Mouse (Mus musculus): ENCODE measurements around the gene D11Wsu47e. TPM values are rescaled to one million over a fixed set of nuclear protein-coding genes. Genes with fewer than 3 reads are reported as not detected.

D11Wsu47e gene
- polyA plus RNA-seq, 1 experiment from 2014 or later, result 14.6 TPM

GRCm38 (mm10) chr11:113710257-113710777 is 26.1 kb downstream of the D11Wsu47e start:
- peak; percentile 36; the same call in 1 of the 2 replicates for ATAC-seq
- Histone ChIP-seq H3K36me3 (no peaks in the 10 kb centered on the region), H3K27me3 (replicated peaks) (no peaks in the 10 kb centered on the region), H3K4me3 (replicated peaks) (no peak overlapping the region), H3K27ac (peak overlapping the region; percentile 75), H3K9ac (peak overlapping the region; percentile 44), H3K9me3 (no peaks in the 10 kb centered on the region), H3K4me1 (replicated peaks) (peaks cover 21% of the 10 kb centered on the region), H3K4me2 (replicated peaks) (peak overlapping the region; percentile 33; the same call in 1 of the 2 replicates)
- WGBS, result 10% methylated on average over 10 of the region's 10 CpGs

- Histone ChIP-seq H3K27ac (0 out of 2 replicates have a peak overlapping the region, but pooled peaks have one; percentile 75), H3K9me3 (no peaks in the 10 kb centered on the region), H3K36me3 (no peaks in the 10 kb centered on the region), H3K4me3 (replicated peaks) (no peak overlapping the region), H3K27me3 (replicated peaks) (no peaks in the 10 kb centered on the region), H3K4me1 (replicated peaks) (peaks cover 21% of the 10 kb centered on the region), H3K4me2 (replicated peaks) (no peak overlapping the region), H3K9ac (no peak overlapping the region)
- ATAC-seq, result no peak
- WGBS, result 81% methylated on average over 1 of the region's 1 CpGs
Observed at GRCm38 (mm10) chr11:113711061-113711460, 26.8 kb downstream of the D11Wsu47e start.

- no peak overlapping the region for H3K4me3 ChIP-seq (replicated peaks)
- 68% methylated on average over 7 of the region's 7 CpGs for WGBS
- H3K9ac ChIP-seq, result no peak overlapping the region
- 0 out of 2 replicates have a peak, but pooled peaks have one; percentile 32 for ATAC-seq
- H3K36me3 ChIP-seq, result no peaks in the 10 kb centered on the region
- no peak overlapping the region for H3K27ac ChIP-seq
- no peaks in the 10 kb centered on the region for H3K27me3 ChIP-seq (replicated peaks)
- no peak overlapping the region for H3K4me2 ChIP-seq (replicated peaks)
- H3K4me1 ChIP-seq (replicated peaks), result peaks cover 10% of the 10 kb centered on the region
- H3K9me3 ChIP-seq, result no peaks in the 10 kb centered on the region
Observed at GRCm38 (mm10) chr11:113715078-113715674, 31.0 kb downstream of the D11Wsu47e start.

- ATAC-seq, result no peak
- Histone ChIP-seq H3K36me3 (no peaks in the 10 kb centered on the region), H3K27ac (no peak overlapping the region), H3K9me3 (no peaks in the 10 kb centered on the region), H3K4me3 (replicated peaks) (no peak overlapping the region), H3K9ac (no peak overlapping the region), H3K4me2 (replicated peaks) (no peak overlapping the region), H3K4me1 (replicated peaks) (0 out of 2 replicates have a peak, but pooled peaks cover 4% of the 10 kb centered on the region), H3K27me3 (replicated peaks) (no peaks in the 10 kb centered on the region)
- WGBS, result 95% methylated on average over 2 of the region's 2 CpGs
Observed at GRCm38 (mm10) chr11:113716132-113716531, 31.9 kb downstream of the D11Wsu47e start.

GRCm38 (mm10) chr11:113717767-113718424 is 33.7 kb downstream of the D11Wsu47e start:
- no peak overlapping the region for H3K27ac ChIP-seq
- no peak for ATAC-seq
- H3K9me3 ChIP-seq, result no peaks in the 10 kb centered on the region
- no peak overlapping the region for H3K4me3 ChIP-seq (replicated peaks)
- H3K36me3 ChIP-seq, result no peaks in the 10 kb centered on the region
- 0 out of 2 replicates have a peak, but pooled peaks cover 6% of the 10 kb centered on the region for H3K4me1 ChIP-seq (replicated peaks)
- H3K9ac ChIP-seq, result no peak overlapping the region
- no peaks in the 10 kb centered on the region for H3K27me3 ChIP-seq (replicated peaks)
- no peak overlapping the region for H3K4me2 ChIP-seq (replicated peaks)
- WGBS, result 61% methylated on average over 16 of the region's 16 CpGs

GRCm38 (mm10) chr11:113722405-113723090 is 38.3 kb downstream of the D11Wsu47e start:
- Histone ChIP-seq H3K27ac (no peak overlapping the region), H3K4me1 (replicated peaks) (0 out of 2 replicates have a peak, but pooled peaks cover 15% of the 10 kb centered on the region), H3K9ac (no peak overlapping the region), H3K36me3 (peaks cover 11% of the 10 kb centered on the region; the same call in 1 of the 2 replicates), H3K4me2 (replicated peaks) (no peak overlapping the region), H3K9me3 (no peaks in the 10 kb centered on the region), H3K4me3 (replicated peaks) (no peak overlapping the region), H3K27me3 (replicated peaks) (no peaks in the 10 kb centered on the region)
- WGBS, result 67% methylated on average over 14 of the region's 14 CpGs
- no peak for ATAC-seq

- H3K9ac ChIP-seq, result no peak overlapping the region
- 77% methylated on average over 4 of the region's 4 CpGs for WGBS
- H3K4me3 ChIP-seq (replicated peaks), result no peak overlapping the region
- ATAC-seq, result 0 out of 2 replicates have a peak, but pooled peaks have one; percentile 21
- peaks cover 21% of the 10 kb centered on the region; the same call in 1 of the 2 replicates for H3K4me1 ChIP-seq (replicated peaks)
- no peaks in the 10 kb centered on the region for H3K9me3 ChIP-seq
- H3K36me3 ChIP-seq, result peaks cover 30% of the 10 kb centered on the region
- no peak overlapping the region for H3K4me2 ChIP-seq (replicated peaks)
- H3K27me3 ChIP-seq (replicated peaks), result no peaks in the 10 kb centered on the region
- H3K27ac ChIP-seq, result 0 out of 2 replicates have a peak overlapping the region, but pooled peaks have one; percentile 10
Observed at GRCm38 (mm10) chr11:113725235-113726048, 41.2 kb downstream of the D11Wsu47e start.

GRCm38 (mm10) chr11:113726994-113727888 is 43.0 kb downstream of the D11Wsu47e start:
- Histone ChIP-seq H3K27ac (no peak overlapping the region), H3K27me3 (replicated peaks) (no peaks in the 10 kb centered on the region), H3K4me2 (replicated peaks) (no peak overlapping the region), H3K9me3 (no peaks in the 10 kb centered on the region), H3K4me3 (replicated peaks) (no peak overlapping the region), H3K9ac (no peak overlapping the region), H3K36me3 (peaks cover 30% of the 10 kb centered on the region), H3K4me1 (replicated peaks) (peaks cover 28% of the 10 kb centered on the region)
- WGBS, result 85% methylated on average over 14 of the region's 14 CpGs
- no peak for ATAC-seq

GRCm38 (mm10) chr11:113727992-113728391 is 43.8 kb downstream of the D11Wsu47e start:
- H3K4me1 ChIP-seq (replicated peaks), result peaks cover 30% of the 10 kb centered on the region
- ATAC-seq, result no peak
- H3K4me2 ChIP-seq (replicated peaks), result no peak overlapping the region
- H3K9me3 ChIP-seq, result no peaks in the 10 kb centered on the region
- no peak overlapping the region for H3K27ac ChIP-seq
- WGBS, result 62% methylated on average over 6 of the region's 6 CpGs
- no peak overlapping the region for H3K9ac ChIP-seq
- peaks cover 30% of the 10 kb centered on the region for H3K36me3 ChIP-seq
- no peak overlapping the region for H3K4me3 ChIP-seq (replicated peaks)
- H3K27me3 ChIP-seq (replicated peaks), result no peaks in the 10 kb centered on the region

- H3K27ac ChIP-seq, result no peak overlapping the region
- no peaks in the 10 kb centered on the region for H3K9me3 ChIP-seq
- H3K36me3 ChIP-seq, result peaks cover 30% of the 10 kb centered on the region
- no peaks in the 10 kb centered on the region for H3K27me3 ChIP-seq (replicated peaks)
- H3K4me1 ChIP-seq (replicated peaks), result peaks cover 42% of the 10 kb centered on the region
- H3K4me3 ChIP-seq (replicated peaks), result no peak overlapping the region
- no peak overlapping the region for H3K4me2 ChIP-seq (replicated peaks)
- 88% methylated on average over 21 of the region's 21 CpGs for WGBS
- H3K9ac ChIP-seq, result no peak overlapping the region
- no peak for ATAC-seq
Observed at GRCm38 (mm10) chr11:113729239-113729638, 45.0 kb downstream of the D11Wsu47e start.

- peaks cover 49% of the 10 kb centered on the region for H3K4me1 ChIP-seq (replicated peaks)
- no peaks in the 10 kb centered on the region for H3K27me3 ChIP-seq (replicated peaks)
- no peak overlapping the region for H3K4me3 ChIP-seq (replicated peaks)
- ATAC-seq, result no peak
- H3K9me3 ChIP-seq, result no peaks in the 10 kb centered on the region
- H3K27ac ChIP-seq, result no peak overlapping the region
- 58% methylated on average over 8 of the region's 8 CpGs for WGBS
- H3K36me3 ChIP-seq, result peaks cover 30% of the 10 kb centered on the region
- H3K9ac ChIP-seq, result no peak overlapping the region
- no peak overlapping the region for H3K4me2 ChIP-seq (replicated peaks)
Observed at GRCm38 (mm10) chr11:113729917-113730316, 45.7 kb downstream of the D11Wsu47e start.
